8 mouse cellular contexts compared by ENCODE assay signal in the genomic region with DNA sequence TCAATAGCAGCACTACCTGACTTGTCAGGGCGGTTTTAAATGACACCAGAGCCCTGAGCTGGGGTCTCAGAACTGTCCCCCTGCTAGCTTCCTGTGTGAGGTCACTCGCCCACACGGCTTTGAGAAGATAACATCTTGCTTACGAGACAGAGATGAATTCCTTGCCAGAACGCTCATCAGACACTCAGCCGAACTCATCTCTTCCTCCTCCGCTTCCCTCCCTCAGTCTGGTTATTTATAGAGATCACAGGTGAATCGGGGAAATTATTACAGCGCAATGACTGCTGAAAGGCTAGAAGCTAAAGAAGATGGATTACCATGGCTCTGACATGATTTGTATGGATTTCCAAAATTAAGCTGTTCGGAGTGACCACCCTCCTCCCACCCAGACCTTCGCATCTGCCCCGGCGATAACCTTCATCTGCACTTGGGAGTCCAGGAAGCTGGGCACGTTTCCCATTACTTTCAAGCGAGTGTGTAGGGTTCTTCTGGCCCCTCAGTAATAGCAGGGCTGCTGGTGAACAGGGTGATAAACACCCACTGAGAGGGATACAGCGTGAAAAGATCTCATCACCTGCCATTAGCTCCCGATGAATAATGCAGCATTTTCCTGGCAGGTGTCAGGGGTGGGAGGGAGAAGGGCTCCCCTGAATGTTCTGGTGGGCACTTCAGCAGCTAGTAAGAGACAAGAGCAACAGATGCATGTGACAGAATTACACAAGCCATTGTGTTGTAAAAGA.
DNase-seq lines count a peak whose midpoint lies in the region; ATAC-seq and TF ChIP-seq lines count a peak whose summit lies in the region.

No protein-coding gene starts in this region.

- H3K36me3 ChIP-seq in kidney, adult 2 months (ENCODE audit: control insufficient read depth, insufficient read depth, low read length), result no peaks in the 10 kb centered on the region
- no peaks in the 10 kb centered on the region for H3K36me3 ChIP-seq in hindbrain, embryonic 14.5 days (replicated peaks; ENCODE audit: control insufficient read depth, insufficient read depth)
- no peaks in the 10 kb centered on the region for H3K36me3 ChIP-seq in neural tube, embryonic 12.5 days

- no peaks in the 10 kb centered on the region for H3K9me3 ChIP-seq in hindbrain, embryonic 14.5 days (ENCODE audit: control insufficient read depth, low read length)
- H3K9me3 ChIP-seq in neural tube, embryonic 12.5 days, result no peaks in the 10 kb centered on the region

- peak; percentile 0 for DNase-seq in CD4-positive, CD25-positive, alpha-beta regulatory T cell, adult 2 months (ENCODE audit: low read depth, low spot score)
- DNase-seq in kidney, postnatal 4 days, result peak; percentile 5 to 7
- no peak for DNase-seq in kidney, adult 2 months
- no peak for DNase-seq in hindbrain, embryonic 14.5 days (ENCODE audit: low spot score)
- DNase-seq in liver, result no peak

- H3K9ac ChIP-seq in hindbrain, embryonic 14.5 days, result no peak overlapping the region
- H3K9ac ChIP-seq in neural tube, embryonic 12.5 days, result no peak overlapping the region

- peak overlapping the region; percentile 37 for H3K4me2 ChIP-seq in hindbrain, embryonic 14.5 days (replicated peaks)
- peak overlapping the region; percentile 48 for H3K4me2 ChIP-seq in neural tube, embryonic 12.5 days (replicated peaks)

- no peaks in the 10 kb centered on the region for H3K27me3 ChIP-seq in kidney, adult 2 months (replicated peaks; ENCODE audit: control insufficient read depth, insufficient read depth, low read length)
- H3K27me3 ChIP-seq in hindbrain, embryonic 14.5 days (ENCODE audit: control insufficient read depth, insufficient read depth, low read length), result peaks cover 6% of the 10 kb centered on the region
- H3K27me3 ChIP-seq in neural tube, embryonic 12.5 days (replicated peaks), result no peaks in the 10 kb centered on the region

- no peak for TF ChIP-seq CTCF in kidney, adult 2 months (conservative IDR thresholded peaks at IDR 0.05; ENCODE audit: insufficient read depth, insufficient read length, low read depth, low read length)

- H3K27ac ChIP-seq in kidney, adult 2 months (ENCODE audit: insufficient read depth, low read depth, low read length), result no peak overlapping the region
- H3K27ac ChIP-seq in hindbrain, embryonic 14.5 days, result no peak overlapping the region
- H3K27ac ChIP-seq in neural tube, embryonic 12.5 days, result no peak overlapping the region

- TF ChIP-seq POLR2A in kidney, adult 2 months (IDR thresholded peaks at IDR 0.05; ENCODE audit: low read depth, low read length), result no peak

- no peaks in the 10 kb centered on the region for H3K4me1 ChIP-seq in kidney, adult 2 months (ENCODE audit: control insufficient read depth, insufficient read depth, low read length)
- H3K4me1 ChIP-seq in hindbrain, embryonic 14.5 days (replicated peaks; ENCODE audit: control insufficient read depth, insufficient read depth, low read length), result no peaks in the 10 kb centered on the region; the same call in 1 of the 2 replicates
- peaks cover 10% of the 10 kb centered on the region for H3K4me1 ChIP-seq in neural tube, embryonic 12.5 days

- no peak overlapping the region for H3K4me3 ChIP-seq in kidney, adult 2 months (ENCODE audit: insufficient read depth, low read depth, low read length)
- no peak overlapping the region for H3K4me3 ChIP-seq in hindbrain, embryonic 14.5 days (replicated peaks; ENCODE audit: low read length)
- H3K4me3 ChIP-seq in neural tube, embryonic 12.5 days, result no peak overlapping the region

- 6% methylated on average over 17 of the region's 17 CpGs for WGBS in kidney, adult 2 months
- 29% methylated on average over 17 of the region's 17 CpGs for WGBS in hindbrain, embryonic 14.5 days
- WGBS in neural tube, embryonic 12.5 days, result 20% methylated on average over 17 of the region's 17 CpGs

- ATAC-seq in CD4-positive, CD25-positive, alpha-beta regulatory T cell, adult 4 months, result no peak
- ATAC-seq in hindbrain, embryonic 14.5 days (ENCODE audit: low FRiP score), result peak; percentile 37; the same call in 1 of the 2 replicates
- ATAC-seq in neural tube, embryonic 12.5 days (ENCODE audit: low FRiP score, low read depth), result peak; percentile 72
- no peak for ATAC-seq in erythroid progenitor cell, adult 5-6 weeks (replicated peaks; ENCODE audit: low FRiP score, poor library complexity, severe bottlenecking)

Comparison
In these comparisons a context has a peak if more than half of its experiments do, and no peak if none do; other contexts are left out.
1. DNase-seq: peak in CD4-positive, CD25-positive, alpha-beta regulatory T cell, adult 2 months (single experiment) and kidney, postnatal 4 days (2 of 2); none in kidney, adult 2 months (single experiment), hindbrain, embryonic 14.5 days (single experiment) and liver (single experiment).
2. ATAC-seq: peak in hindbrain, embryonic 14.5 days (single experiment) and neural tube, embryonic 12.5 days (single experiment); none in CD4-positive, CD25-positive, alpha-beta regulatory T cell, adult 4 months (single experiment) and erythroid progenitor cell, adult 5-6 weeks (single experiment).